Mouse (Mus musculus): ENCODE measurements around the gene Man2b2.

Gene Man2b2

DNA sequence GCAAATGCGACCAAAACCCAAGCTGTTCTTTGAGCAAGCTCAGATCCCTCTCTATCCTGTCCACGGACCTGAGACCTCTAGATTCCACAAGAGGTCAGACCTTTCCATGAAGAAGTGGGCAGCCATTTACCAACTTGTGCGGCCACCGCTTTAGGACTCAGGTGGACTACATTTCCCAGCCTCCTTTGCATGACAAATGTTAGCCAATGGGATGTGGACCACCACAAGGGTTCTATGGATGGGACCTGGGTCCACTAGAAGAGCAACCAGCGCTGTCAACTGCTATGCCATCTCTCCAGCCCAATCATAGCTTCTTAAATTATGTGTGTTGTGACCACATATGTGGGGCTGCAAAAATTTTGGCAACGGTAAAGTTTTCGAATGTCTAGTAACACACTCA, 819 bp upstream of the Man2b2 start:
- DNase-seq (ENCODE audit: low spot score), result no peak

DNA sequence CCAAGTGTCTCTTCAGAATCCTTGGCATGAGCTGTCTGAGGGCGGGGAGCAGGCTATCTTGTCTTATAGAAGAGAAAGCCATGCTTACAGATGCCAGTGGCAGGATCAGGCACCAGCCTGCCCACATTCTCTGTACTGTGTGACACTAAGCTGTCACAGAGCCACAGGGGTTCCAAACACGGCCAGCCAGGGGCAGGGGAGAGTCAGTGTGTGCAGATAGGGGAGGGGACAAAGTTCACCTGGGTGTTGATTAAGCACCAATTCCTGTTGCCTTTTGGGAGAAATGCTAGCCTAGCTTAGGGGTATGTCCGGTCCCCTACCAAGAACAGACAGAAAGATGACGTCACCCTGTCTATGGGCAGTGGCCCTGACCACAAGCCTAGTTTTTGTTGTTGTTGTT, 1.4 kb downstream of the Man2b2 start:
- DNase-seq (ENCODE audit: low spot score), result no peak

DNA sequence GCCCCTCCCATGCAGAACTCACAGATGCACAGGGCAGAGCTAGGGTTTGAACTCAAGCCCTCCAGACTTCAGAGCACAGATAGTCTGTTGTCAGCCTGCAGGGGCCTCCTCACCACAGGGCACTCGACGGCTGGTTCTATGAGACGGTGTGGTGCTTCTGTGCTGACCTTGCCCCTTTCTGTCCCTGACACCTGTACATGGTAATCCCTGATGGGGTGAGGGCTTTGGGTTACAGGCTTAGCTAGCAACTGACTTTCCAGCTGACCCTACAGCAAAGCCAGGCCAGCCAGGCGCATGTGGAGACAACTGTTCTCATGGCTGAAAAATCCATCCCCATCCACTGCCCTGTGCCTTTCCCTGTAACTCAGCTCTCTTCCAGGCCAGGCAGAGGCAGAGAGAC, 7.5 kb downstream of the Man2b2 start:
- DNase-seq (ENCODE audit: low spot score), result no peak

DNA sequence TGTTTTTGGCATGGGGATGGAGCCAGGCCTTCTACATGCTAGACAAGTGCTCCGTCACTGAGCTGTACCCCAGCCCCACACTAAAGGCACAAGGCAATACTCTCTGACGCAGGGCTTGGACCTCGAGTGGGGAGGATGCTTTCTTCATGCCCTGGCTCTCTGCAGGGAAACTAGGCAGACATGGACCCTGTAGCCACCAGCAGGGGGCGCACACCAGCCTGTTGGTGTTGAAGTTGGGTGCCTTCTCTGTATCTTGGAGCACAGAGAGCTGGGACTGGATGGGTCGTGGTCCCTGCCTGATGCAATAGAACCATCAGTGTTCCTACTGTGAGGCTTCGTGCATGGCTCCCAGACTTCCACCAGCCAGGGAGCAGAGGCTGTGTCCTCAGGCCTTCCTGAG, 10.3 kb downstream of the Man2b2 start:
- DNase-seq (ENCODE audit: low spot score), result peak; percentile 53

DNA sequence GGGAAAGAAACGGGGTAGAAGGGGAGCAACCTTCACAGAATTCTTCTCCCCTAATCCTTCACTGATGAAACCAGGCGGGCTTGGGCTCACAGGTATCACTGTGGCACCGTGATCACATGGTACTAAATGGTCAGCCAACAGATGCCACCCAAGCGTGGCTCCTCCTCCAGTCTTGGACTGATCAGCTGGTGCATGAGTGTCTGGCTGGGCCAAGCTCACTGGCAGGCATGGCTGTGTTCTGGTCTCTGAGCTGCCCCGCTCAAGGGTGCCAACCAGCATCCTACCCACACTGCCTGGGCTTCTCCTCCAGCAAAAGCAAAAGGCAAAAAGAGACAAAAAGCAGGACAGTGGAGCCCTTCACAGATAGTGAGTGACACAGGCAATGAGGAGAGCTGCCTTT, 10.7 kb downstream of the Man2b2 start:
- no peak for DNase-seq (ENCODE audit: low spot score)

DNA sequence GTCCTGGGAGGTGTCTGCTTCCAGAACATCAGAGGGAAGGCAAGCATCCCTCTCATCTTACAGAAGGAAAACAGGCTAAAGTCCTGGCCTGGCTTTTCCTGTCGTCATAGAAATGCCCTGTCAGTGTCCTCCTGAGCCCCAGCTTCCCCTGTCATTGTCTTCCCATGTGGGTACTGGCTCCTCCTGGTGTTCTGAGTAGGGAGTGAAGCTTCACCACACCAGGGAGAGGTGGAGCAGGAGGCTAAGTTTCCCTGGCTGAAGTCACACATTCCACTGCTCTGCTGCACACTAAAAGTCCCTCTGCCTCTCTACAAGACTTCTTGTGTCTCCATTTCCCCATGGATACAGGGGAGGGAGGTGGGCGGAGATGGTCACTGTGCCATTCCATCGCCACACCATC, 12.7 kb downstream of the Man2b2 start:
- DNase-seq (ENCODE audit: low spot score), result no peak

DNA sequence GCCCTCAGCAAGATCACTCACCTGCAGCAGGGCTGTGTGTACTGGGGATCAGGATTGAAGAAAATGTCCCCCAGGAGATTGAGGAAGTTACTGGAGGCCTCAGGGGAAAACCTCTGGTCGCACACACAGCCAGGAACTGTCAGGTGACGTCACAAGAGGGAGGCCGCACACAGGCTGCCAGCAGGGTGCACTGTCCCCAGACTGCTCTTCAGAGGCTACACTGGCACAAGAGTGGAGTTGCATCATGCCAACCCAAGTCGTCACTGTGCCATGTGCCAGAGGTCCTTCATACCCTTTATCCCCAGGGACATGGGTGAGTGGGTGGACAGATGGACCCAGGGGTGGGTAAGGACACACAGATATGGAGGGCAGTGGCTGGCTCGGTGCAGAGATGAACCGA, 15.9 kb downstream of the Man2b2 start:
- no peak for DNase-seq (ENCODE audit: low spot score)

DNA sequence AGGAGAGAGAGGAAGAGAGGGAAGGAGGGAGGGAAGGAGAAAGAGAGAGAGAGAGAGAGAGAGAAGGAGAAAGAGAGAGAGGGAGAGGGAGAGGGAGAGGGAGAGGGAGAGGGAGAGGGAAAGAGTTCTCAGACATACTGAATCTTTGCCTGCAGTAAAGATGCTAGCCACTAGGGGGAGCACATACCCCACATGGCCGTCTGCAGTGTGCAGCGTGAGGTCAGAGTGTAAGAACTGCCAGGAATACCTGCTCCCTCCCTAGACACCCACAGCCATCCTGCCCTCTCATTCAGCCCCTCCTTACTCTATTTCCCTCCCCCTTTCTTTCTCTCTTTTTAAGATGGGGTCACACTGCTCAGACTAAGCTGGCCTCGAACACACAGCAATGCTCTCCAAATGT, 19.0 kb downstream of the Man2b2 start:
- peak; percentile 64 for DNase-seq (ENCODE audit: low spot score)

DNA sequence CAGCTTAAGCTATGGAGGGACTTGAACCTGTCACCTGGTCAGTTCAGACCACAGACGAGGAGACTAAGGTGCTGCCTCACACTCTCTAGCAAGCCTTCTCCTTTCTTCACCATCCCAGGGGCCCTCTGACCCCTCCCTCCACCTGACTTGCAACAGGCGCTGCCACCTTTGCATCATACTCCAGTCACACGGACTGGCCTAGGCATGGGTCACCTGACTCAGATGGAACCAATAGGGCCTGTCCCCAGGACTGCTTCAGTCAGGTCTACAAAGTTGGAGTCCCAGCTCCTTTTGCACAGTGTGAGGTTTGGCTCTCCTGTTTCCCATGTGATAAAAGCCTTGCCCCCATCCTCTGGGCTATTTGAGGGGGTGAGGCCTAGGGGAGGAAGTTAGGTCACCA, 19.8 kb downstream of the Man2b2 start:
- no peak for DNase-seq (ENCODE audit: low spot score)

DNA sequence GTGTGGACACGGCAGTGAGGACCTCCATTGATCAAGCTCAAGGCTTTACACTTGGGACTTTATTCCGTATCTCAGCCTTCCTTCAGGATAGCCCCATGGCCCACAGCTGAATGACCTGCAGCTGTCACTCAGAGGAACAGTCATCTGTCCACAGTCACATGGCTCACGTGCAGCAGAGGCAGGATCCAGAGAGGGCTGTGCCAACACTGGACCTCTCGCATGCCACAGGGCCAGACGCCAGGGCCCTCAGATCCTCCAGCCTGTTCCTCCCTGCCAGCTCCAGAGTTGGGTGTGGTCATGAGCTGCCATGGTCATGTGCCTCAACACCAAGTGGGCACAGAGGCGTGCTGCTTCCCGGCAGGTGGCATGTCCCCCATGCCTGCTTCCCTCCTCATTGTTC, 21.3 kb downstream of the Man2b2 start:
- no peak for DNase-seq (ENCODE audit: low spot score)

DNA sequence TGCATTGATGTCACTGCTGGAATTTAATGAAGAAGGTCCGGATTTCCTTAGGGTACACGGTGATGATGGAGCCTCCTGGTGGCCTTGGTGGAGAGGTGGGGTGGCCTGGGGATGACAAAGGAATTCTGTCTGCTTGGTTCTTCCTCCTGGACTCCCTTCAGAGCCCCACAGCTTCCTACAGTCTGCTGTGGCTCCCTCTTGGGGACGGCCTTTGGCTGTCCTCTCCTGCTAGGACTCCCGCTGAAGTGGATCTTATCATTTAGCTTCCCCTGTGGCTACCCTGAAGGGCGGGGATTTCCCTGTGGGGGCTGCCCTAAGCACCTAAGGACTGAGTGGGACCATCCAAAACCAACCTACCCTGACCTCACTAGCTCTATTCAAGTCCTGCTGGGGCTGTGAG, 23.3 kb downstream of the Man2b2 start:
- DNase-seq (ENCODE audit: low spot score), result no peak

DNA sequence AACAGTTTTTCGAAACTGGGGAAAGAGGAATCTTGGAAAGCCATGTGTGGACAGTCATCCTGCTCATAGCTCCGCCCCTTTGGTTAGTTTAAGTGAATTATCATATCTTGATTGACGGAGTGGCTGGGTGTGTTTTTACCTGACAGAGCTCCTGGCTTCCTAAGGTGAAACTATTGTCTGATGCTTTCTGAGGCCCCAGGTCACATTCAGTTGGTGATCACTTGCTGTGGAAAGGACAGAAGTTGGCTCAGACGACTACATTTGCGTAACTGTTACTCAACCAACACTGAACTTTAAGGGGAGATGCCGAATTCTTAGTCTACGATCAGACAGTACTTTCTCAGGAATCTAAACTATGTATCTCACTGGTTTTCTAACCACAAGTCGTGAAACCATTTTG, 33.2 kb downstream of the Man2b2 start:
- no peak for DNase-seq (ENCODE audit: low spot score)

DNA sequence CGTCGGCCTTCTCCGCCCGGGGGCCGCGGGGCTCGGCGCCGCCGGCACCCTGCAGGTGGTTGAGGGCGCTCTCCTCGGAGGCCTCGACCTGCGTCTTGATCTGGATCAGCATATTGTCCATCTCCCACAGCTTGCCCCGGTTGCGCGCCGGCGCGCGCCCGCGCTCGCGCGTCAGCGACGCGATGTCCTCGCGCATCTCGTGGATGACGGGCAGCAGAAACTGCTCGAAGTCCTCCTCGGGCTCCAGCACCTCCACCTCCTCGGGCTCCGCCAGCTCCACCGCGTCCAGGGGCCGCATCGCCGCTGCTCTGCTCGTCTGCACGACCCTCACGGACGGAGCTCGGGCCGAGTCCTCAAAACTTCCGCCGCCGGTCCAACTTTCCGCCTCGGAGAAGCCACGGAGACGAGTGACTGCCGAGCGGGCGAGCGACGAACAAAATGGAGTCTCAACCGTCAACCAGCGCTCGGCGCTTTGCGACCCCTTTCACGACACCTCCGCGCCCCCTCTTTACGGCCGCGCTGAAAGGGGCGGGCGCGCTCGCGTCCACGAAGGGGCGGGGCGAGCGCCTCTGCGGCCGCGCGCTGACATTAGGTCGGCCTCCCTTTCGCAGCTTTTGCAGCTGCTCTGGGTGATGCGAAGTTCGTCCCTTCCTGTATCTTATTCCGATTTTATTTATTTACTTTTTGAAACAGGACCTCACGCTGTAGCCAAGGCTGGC, 34.0 kb downstream of the Man2b2 start, which contains the start of gene Mrfap1:
TSS of gene Mrfap1 (minus strand) at position 477 of the 719 bp plus-strand sequence.
- DNase-seq (ENCODE audit: low spot score), result peak; percentile 93

DNA sequence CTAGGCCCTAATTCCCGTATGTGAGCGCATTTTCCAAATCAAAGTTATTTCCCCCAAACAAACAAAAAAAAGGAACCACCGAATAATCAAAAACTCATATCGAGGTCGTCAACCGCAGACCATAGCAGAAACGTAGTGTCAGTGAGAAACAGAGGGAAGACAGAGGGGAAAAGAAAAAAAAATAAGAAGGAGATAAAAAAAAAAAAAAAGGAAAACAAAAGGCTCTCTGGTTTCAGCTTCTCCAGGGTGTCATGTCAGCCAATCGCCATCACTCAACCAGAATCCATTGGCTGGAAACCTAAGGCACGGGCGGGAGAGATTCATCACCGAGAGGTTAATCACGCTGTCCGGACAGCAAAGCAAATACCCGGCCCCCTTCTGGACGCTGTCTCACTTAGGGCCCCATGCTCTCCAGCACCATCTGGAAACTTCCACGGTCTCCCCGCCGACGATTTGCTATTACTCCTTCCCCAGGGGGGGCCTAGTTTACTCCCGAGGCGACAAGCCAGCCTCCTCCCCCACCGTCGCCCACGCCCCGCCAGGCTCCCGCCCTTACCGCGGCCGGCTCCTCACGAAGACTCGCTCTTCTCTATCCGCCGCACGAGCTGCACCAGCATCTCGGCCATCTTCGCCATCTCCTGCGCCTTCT, 34.7 kb downstream of the Man2b2 start:
- DNase-seq (ENCODE audit: low spot score), result peak; percentile 64

DNA sequence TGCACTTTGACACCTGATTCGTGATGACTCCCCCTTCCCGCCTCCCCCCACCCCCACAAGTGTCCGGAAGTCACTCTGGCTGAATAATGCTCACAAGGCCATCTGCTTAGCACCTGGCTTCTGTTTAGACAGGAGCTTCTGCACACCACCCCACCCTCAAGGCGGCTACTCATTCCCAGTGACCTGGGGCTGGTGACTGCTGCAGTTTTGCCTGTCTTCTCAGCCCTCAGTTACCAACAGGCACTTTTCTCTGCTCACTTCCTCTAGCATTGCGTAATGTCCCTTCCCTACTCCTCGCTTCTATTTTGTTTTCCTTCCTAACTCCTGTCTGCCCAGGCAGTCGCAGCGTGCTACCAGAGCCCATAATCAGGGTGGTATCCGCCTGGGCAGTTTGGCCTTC, 38.6 kb downstream of the Man2b2 start:
- no peak for DNase-seq (ENCODE audit: low spot score)

DNA sequence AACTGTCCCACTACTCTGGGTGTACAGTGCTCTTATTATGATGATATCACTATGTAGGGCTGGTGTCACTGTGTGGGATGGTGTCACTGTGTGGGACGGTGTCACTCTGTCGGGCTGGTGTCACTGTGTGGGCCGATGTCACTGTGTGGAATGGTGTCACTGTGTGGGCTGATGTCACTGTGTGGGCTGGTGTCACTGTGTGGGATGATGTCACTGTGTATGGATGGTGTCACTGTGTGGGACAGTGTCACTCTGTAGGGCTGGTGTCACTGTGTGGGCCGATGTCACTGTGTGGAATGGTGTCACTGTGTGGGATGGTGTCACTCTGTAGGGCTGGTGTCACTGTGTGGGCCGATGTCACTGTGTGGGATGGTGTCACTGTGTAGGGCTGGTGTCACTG, 44.4 kb downstream of the Man2b2 start:
- no peak for DNase-seq (ENCODE audit: low spot score)

DNA sequence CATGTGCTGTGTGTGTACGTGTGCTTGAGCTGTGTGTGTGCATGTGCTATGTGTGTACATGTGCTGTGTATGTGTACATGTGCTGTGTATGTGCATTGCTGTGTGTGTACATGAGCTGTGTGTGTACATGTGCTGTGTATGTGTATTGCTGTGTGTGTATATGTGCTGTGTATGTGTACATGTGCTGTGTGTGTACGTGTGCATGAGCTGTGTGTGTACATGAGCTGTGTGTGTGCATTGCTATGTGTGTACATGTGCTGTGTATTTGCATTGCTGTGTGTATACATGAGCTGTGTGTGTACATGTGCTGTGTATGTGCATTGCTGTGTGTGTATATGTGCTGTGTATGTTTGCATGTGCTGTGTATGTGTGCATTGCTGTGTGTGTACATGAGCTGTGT, 50.9 kb downstream of the Man2b2 start:
- DNase-seq (ENCODE audit: low spot score), result no peak

DNA sequence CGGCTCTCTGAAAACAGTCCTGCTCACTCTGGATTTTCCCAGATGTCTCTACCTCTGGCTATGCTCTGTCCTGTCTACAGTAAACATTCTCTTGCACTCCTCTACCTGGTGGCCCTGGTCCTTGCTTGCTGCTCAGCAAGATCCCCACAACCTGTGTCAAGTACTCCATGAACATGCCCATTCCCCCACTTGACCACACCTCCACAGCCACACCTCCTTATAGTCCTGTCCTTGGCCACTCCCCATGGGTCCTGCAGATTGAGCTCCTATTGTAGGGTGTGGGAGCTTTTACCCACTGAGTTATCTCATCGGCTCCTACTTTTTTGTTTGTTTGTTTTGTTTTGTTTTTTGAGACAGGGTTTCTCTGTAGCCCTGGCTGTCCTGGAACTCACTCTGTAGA, 51.6 kb downstream of the Man2b2 start:
- no peak for DNase-seq (ENCODE audit: low spot score)

DNA sequence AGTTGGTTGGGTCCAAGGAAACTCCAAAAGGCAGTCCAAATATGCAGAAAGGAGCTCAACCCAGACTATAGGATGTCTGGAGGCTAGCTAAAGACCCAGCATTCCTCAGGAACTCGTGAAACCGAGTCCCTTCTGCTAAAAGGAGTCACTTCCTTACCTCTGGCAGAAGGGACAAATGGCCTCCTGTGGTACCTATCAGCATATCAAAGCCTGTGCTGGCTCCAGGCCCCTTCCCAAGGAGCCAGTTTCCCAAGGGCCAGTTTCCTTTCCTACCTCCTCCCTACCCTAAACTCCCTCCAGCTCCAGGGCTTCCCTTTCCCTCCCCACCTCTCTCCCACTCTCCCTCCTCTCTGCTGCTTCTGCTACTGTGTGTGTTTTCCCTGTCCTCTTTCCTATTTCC, 53.3 kb downstream of the Man2b2 start:
- DNase-seq (ENCODE audit: low spot score), result no peak

DNA sequence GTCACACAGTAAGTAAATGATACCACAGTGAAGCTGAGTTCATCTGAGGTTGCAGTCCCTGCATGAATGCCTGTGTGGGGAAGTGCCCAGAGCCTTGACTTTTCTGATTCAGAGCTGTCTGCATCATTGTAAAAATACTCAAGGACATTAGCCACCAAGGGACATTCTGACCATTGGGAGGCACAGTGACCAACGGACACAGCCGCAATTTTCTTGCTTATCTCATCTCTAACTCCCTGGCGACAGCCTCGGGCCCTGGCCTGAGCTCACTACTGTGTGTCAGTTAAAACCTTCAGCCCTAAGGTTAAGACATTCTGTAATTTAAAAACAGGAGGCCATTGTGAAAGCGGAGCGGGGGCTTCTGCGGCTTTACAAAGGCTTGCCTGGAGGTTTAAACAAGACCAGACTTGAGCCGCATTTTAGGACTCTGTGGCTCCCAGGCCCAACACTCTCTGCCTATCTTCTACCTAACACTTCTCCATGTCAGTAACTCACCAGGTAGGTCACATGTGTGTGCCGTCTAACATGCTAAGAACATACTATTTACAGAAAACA, 54.4 kb downstream of the Man2b2 start:
- DNase-seq (ENCODE audit: low spot score), result no peak

DNA sequence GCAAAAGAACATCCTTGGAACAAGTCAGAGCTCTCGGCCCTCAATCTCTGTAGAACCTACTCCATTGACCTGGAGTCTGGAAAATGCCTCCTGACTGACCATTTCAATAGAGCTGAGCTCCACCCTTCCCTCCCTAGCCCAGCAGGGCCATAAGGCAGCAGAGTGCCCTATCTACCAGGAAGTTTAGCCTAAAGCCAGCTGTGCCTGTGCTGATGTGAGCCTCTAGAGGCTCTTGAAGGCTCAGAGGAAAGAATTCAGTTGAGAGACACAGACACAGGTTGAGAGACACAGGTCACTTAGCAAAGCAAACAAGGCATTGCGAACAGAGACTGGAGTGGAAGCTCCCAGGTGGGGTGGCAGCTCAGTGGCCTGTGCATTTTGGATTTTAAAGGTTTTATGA, 55.1 kb downstream of the Man2b2 start:
- no peak for DNase-seq (ENCODE audit: low spot score)

DNA sequence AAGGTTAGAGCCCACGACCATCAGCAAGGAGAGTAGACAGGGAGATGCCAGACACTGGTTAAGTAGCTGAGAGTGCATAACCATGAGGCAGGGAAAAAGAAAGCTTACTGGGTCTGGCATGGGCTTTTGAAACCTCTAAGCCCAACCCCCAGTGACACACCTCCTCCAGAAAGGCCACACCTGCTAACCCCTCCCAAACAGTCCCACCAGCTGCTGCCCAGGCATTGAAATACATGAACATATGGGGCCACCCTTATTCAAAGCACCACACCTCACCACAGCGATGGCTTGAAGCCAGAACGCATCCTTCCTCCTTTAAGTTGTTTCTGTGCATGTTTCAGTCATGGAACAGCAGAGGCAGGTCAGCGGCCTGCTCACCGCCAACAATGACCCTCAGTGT, 57.9 kb downstream of the Man2b2 start:
- no peak for DNase-seq (ENCODE audit: low spot score)

DNA sequence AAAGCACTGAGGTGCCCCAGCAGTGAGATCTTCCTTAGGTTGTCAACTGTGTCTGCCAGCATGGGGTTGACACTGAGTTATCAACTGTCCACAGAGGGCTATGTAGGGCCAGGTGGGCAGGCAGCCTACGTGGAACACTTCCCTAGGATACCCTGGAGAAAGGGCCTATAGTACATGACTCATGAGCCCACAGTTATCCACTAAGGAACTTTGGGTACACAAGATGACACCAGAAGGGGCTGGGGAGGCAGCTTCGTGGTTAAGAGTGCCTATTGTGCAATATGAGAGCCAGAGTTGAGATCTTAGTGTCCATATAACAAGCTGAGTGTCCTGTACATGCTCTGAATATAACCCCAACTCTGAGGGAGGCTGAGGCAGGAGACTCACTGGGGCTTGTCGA, 60.9 kb downstream of the Man2b2 start:
- DNase-seq (ENCODE audit: low spot score), result no peak

Data from c-Kit-positive CD71-positive TER-119-positive erythroid progenitor cells, embryonic 14.5 days (primary cell).